Mouse (Mus musculus) stomach, postnatal 0 days (tissue): ENCODE measurements around the gene Vmn2r84.
"Not testable (repeated sequence)": the region's sequence is repeated elsewhere in the genome, so short reads cannot be mapped to it uniquely, and the experiment has no call there.

Experiments
- CTCF ChIP-seq: IDR thresholded peaks from 2 replicates; pipeline ENCODE4 v1.5.1; 2016; ENCODE audit warnings: antibody characterized with exemption, low read depth, mild to moderate bottlenecking, moderate library complexity
- EP300 ChIP-seq: optimal IDR thresholded peaks from 2 replicates; pipeline ENCODE3; 2016; ENCODE audit warnings: antibody characterized with exemption

DNA sequence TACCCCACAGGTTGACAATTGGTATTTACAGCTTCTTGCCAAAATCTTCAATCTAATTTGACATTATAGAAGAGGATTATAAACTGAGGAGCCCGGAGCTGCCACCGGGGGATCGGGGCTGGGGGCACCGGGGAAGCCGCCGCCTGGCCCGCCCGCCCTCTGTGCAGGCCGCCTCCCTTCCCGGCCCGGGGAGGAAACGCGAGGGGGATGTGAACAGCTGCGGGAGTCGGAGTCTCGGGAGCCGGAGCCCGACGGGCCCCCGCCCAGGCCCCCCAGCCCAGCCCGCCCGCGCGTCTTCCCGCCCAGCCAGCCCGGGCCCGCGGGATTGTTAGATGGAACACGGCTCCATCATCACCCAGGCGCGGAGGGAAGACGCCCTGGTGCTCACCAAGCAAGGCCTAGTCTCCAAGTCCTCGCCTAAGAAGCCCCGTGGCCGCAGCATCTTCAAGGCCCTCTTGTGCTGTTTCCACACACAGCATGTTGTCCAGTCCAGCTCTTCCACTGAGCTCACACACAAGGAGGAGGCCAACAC lies 18.1 kb upstream of the Vmn2r84 start:
- TF ChIP-seq CTCF, EP300: not testable (repeated sequence)
